Mouse (Mus musculus): ENCODE measurements at regions not wholly inside any gene's neighbourhood (a gene's known extent, or its start where the extent isn't known, plus 50 kb on each side); places are given as distances from the start of the nearest gene placed in this dataset.

GRCm38 (mm10) chr13:119118382-119118781 is 310.0 kb upstream of the Paip1 start:
- DNase-seq (ENCODE audit: low read depth, low spot score) = no peak

GRCm38 (mm10) chr13:119140436-119140835 is 288.0 kb upstream of the Paip1 start:
- no peak for DNase-seq (ENCODE audit: low read depth, low spot score)

DNA sequence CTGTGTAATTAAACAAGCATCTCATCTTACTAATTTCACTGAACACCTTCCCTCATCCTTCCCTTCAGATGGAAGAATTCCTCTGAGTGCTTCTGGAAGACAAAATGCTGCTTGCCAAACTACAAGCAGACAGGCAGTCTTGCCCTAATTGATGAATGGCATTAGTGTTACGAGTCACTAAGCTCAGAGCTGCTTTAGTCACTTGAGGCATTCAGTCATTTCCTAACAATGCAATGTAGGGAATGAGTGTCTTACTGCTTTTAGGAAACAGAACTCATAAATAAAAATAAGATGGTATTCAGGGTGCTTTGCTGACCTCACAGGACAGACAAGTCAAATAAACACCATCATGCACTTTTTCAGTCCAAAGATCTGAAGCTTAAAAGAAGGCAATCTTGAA is 285.1 kb upstream of the Paip1 start:
- DNase-seq (ENCODE audit: low read depth, low spot score) = no peak

DNA sequence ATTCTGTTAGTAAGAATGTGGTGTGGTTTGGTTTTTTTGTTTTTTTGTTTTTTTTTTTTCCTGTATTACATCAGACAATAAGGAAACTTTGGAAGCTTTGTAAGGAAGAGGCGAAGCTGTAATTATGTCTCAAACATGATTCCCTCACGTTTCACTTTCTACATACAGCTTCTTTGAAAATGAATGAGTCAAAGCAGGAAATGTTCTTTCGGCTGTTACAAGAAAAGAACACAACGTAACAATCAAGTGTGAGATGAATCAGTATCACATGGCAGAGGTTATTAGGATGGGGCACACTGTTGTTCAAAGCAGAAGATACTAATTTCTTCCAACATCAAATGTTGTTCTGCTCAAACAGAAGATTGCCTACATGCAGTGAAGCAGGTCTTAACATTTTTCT is 282.7 kb upstream of the Paip1 start:
- no peak for DNase-seq (ENCODE audit: low read depth, low spot score)

- no peak for DNase-seq (ENCODE audit: low read depth, low spot score)
These were observed 280.7 kb upstream of the Paip1 start for GRCm38 (mm10) chr13:119147701-119148100.

DNA sequence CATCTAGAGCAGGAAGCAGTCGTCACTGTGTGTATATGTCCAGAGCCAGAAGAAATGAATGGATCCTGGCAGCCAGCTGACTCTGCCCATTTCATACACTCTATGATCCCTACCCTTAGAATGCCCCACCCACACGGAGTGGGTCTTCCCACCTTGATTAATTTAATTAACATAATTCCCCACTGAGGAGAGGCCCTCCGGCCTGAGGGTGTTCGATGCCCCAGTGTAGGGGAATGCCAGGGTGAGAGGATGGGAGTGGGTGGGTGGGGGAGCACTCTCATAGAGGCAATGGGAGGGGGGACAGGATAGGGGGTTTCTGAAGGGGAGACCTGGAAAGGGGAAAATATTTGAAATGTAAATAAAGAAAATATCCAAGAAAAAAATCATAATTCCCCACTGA is 279.3 kb upstream of the Paip1 start:
- no peak for DNase-seq (ENCODE audit: low read depth, low spot score)

- no peak for DNase-seq (ENCODE audit: low read depth, low spot score)
These were observed 277.4 kb upstream of the Paip1 start for GRCm38 (mm10) chr13:119150847-119151548.

GRCm38 (mm10) chr13:119177753-119178152 is 250.6 kb upstream of the Paip1 start:
- DNase-seq (ENCODE audit: low read depth, low spot score) = no peak

- DNase-seq (ENCODE audit: low read depth, low spot score) = no peak
These were observed 250.2 kb upstream of the Paip1 start for GRCm38 (mm10) chr13:119178212-119178611.

DNA sequence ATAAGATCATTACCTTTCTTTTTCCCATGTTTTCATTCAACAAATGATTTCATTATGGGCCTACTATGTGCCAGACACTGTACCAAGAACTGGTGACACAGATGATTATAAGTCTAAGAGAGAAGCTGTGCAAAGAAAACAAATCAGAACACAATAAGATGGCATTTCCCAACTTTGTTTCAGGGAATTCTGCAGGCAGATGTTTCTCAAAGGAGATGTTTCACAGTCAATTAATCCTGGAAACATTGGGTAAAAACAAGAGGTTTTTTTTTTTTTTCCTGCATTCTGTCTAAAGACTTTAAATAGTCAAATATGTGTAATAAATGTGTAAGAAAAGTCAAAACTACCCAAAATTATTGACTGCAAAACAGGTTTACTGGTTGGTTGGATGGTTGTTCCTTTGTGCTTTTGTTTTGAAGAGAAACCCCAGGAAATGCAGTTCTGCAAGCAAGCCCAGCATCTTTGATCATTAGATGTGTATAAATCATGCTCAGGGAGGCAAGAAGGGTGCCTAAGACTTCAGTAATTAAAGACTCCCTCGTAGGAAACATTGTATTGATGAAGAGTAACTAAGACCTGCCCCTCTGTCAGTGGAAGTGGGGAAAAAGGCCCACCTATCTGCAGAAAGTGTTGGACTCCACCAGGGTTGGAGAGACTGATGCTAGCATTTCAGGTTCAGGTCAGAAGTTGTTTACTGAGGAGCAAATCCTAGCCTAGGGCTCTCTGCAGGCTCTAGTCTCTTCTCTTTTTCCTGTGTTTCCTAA is 249.1 kb upstream of the Paip1 start:
- DNase-seq (ENCODE audit: low read depth, low spot score) = no peak

DNA sequence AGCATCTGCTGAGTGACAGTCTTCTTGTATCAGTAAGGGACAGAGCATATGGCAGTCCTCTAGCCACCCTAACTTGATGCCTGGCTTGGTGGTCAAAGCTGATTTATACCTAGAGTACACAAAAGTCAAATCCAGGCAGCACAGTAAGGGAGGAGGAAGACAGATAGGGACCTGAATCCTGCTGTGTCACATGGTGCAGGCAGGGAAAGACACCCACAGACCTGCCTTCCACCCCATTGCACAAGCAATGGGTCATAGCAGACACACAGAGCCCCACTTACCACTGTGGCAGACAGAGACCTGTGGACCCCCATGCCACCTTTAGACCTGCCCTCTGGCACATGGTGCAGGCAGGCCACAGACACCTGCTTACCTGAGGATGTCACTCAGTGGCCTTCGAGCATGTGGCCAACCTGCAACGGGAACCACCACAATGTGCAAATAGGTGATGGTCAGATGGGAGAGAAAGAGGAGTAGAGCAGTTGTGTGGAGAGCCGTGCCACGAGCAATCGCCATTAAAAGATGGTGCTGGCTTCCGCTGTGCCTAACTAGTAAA is 244.0 kb upstream of the Paip1 start:
- DNase-seq (ENCODE audit: low read depth, low spot score) = no peak

- DNase-seq (ENCODE audit: low read depth, low spot score) = no peak
These were observed 242.7 kb upstream of the Paip1 start for GRCm38 (mm10) chr13:119185567-119186143.

DNA sequence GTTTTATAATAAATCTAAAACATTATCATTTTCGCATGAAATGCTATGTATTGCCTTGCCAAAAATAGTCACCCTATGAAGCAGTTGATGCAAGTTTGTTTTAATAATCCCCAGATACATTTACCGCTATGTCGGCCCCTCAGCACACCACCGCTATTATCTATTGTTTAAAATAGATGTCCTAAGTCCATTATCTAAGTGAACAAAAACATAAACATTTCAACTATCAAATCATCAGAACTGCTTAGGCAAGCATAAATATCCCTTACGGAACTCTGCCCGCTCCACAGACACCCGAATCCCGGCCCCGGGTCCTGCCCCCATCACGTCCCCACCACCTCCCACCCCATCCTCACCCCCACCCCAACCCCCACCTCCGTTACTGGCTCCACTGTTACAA is 196.8 kb upstream of the Paip1 start:
- DNase-seq (ENCODE audit: low read depth, low spot score) = no peak

DNA sequence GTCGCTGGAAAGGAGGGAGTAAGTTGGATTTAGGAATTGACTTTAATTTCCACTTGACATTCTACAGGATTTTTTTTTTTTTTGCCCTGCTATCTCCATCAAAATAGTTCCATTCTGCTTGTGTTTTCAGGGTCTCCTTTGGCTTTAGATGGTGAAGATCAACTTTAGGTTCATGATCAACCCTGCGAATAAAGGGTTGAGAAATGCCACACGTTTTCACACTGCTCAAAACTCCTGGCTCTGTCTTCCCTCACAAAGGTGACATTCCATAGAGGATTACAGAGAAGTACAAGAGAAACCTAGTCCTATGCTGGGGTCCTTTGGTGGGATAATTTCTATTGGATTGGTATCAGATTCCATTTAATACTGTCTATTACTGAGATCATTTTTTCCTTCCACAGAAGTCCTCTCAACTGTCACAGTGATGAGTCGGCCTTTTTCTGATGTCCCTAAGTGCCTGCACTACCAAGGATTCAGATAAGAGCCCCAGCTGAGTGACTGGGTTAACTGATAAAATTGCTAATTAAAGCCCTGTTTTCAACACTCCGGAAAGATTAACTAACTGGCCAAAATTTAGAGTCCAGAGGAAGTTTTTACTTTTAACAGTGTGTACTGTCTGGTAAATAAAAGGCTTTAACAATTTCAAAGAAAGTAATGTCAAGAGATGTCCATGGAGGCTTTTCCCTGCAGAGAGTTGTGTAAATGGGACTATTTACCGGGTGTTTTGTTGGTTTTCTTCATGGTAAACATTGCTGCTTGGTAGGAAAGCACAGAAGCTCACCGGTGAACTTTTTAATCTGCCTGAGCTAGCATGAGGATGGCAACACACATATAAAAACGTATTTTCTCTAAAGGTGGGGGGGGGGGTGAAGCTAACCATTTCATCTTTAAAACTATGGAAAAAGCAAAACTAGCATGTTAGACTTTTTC is 196.0 kb upstream of the Paip1 start:
- peak; percentile 72 for DNase-seq (ENCODE audit: low read depth, low spot score)

GRCm38 (mm10) chr13:119233030-119233385 is 195.4 kb upstream of the Paip1 start:
- peak; percentile 17 for DNase-seq (ENCODE audit: low read depth, low spot score)

- DNase-seq (ENCODE audit: low read depth, low spot score) = no peak
These were observed 194.5 kb upstream of the Paip1 start for GRCm38 (mm10) chr13:119233869-119234268.

- DNase-seq (ENCODE audit: low read depth, low spot score) = no peak
These were observed 186.0 kb upstream of the Paip1 start for GRCm38 (mm10) chr13:119242358-119242757.

DNA sequence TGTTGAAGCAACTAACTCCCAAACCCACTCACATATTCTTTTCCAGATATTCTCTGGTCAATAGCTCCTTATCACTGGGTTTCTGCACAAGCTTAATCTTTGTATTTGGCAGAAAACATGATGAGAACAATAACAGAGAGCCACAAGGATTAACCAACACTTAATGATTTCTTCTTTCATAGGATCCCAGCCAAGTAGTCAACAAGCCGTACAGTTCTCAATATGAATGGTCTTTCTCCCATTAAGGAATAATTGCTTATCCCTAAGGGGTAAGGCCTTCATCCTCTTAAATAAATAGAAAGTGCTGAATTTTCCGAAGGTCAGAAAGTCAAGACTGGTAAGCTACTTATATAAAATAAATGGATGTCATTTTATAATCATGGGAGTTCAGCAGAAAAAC is 181.3 kb upstream of the Paip1 start:
- DNase-seq (ENCODE audit: low read depth, low spot score) = no peak

GRCm38 (mm10) chr13:119252006-119252405 is 176.4 kb upstream of the Paip1 start:
- no peak for DNase-seq (ENCODE audit: low read depth, low spot score)

DNA sequence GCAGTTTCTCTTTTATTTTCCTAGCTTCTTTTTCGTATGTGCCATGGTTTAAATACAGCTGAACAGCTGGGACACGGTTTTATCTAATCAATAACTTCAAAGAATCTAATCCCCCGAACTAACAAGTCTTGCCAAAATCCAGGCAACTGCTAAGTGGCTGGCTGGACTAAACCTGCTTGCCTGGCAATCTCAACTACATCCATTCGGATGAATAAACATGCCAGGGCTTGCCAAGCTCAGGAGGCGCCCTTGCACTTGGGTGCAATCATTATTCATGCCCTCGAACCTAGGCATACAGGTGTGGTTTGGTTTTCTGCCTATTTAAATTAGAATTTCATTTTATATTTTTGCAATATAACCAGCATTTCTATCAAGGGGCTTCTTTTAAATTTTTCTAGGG is 172.1 kb upstream of the Paip1 start:
- DNase-seq (ENCODE audit: low read depth, low spot score) = no peak

DNA sequence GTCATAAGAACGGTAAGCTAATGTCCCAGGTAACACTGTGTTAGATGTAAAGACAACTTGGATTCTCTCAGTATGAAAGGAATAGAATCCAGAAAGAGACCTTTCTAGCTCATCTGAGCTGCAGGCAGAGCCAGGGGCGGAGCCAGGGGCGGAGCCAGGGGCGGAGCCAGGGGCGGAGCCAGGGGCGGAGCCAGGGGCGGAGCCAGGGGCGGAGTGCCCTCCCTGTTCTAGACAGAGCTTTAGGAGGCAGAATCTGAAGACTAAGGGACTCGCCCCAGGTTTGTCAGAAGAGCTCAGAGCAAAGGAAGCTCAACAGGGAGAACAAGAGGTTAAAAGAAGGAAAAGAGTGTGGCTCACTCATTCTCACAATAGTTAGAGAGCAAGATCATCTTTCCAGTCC is 169.9 kb upstream of the Paip1 start:
- DNase-seq (ENCODE audit: low read depth, low spot score) = no peak

DNA sequence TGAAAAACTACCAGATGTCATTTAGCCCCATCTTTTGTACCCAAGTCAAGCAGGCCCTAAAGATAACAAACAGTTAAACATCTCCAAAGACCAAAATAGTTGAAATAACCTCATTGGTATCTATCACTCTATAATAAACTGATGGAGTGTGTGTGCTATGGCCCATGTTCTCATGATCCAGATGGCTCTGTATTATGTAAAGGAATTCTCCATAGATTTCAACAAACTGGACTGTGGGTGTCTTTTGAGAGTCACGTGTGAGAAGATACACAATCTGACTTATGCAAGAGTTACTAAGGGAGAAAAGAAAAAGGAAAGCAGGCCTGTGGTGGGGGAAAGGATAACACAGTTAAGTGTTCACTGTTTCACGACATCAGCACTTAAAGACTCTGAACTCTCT is 164.8 kb upstream of the Paip1 start:
- no peak for DNase-seq (ENCODE audit: low read depth, low spot score)

All from c-Kit-negative CD71-positive TER-119-positive erythroid progenitor cells, embryonic 14.5 days (primary cell).